In genomic region chr6:72453578-72453977, GRCm38 (mm10) we compare ENCODE assay signal across 18 mouse cellular contexts.
"Had no signal": no experiment of that assay in that cellular context is flagged by ENCODE, and none has a peak within 500 bp of the region (broad histone marks: within the 10 kb centered on the region; RNA-seq: fewer than 3 reads in every experiment).

No protein-coding gene starts in this region.

- H3K27me3 ChIP-seq: heart, embryonic 12.5 days; hindbrain, embryonic 12.5 days; intestine, embryonic 15.5 days; limb, embryonic 12.5 days had no signal

- H3K27ac ChIP-seq: hindbrain, embryonic 10.5 days; limb, embryonic 10.5 days had no signal

- H3K4me1 ChIP-seq: limb, embryonic 10.5 days had no signal

- H3K4me3 ChIP-seq: heart, embryonic 10.5 days; heart, embryonic 12.5 days; hindbrain, embryonic 10.5 days; hindbrain, embryonic 12.5 days; intestine, embryonic 15.5 days; layer of hippocampus, adult 2 months; left cerebral cortex, adult 2 months; limb, embryonic 10.5 days; limb, embryonic 12.5 days had no signal

- DNase-seq: heart, postnatal 4 days; kidney, adult 18-20 months; kidney, adult 8-10 months; kidney, postnatal 10 days; kidney, postnatal 25 days; kidney, postnatal 4 days had no signal

- H3K36me3 ChIP-seq: heart, embryonic 10.5 days; heart, embryonic 12.5 days; hindbrain, embryonic 10.5 days; hindbrain, embryonic 12.5 days; intestine, embryonic 15.5 days; limb, embryonic 10.5 days; limb, embryonic 12.5 days had no signal

- H3K9me3 ChIP-seq: heart, embryonic 10.5 days; heart, embryonic 12.5 days; hindbrain, embryonic 10.5 days; hindbrain, embryonic 12.5 days; intestine, embryonic 15.5 days; limb, embryonic 10.5 days; limb, embryonic 12.5 days had no signal

- H3K4me2 ChIP-seq: heart, embryonic 12.5 days; hindbrain, embryonic 12.5 days; hindbrain, embryonic 14.5 days; intestine, embryonic 15.5 days; limb, embryonic 12.5 days had no signal

- ATAC-seq: inflammation-experienced regulatory T-cells, adult 6 months; intestine, postnatal 0 days had no signal

- H3K9ac ChIP-seq: hindbrain, embryonic 12.5 days; hindbrain, embryonic 14.5 days; intestine, embryonic 15.5 days; limb, embryonic 12.5 days had no signal
